Mouse (Mus musculus) limb, embryonic 14.5 days (tissue): Measurements from ENCODE around the gene Aldh1a1. TPM values are rescaled to one million over a fixed set of nuclear protein-coding genes. Genes with fewer than 3 reads are reported as not detected.

ENCODE experiments used
- ATAC-seq: fragments of 200-750 bp; cut with Nextera tagmentation; 2 replicates; pipeline ENCODE4 v1.8.0; 2017; ENCODE audit warnings: low read depth, moderate number of reproducible peaks, moderate TSS enrichment; ENCODE audit not compliant: low FRiP score
- DNase-seq: peaks from one replicate; pipeline ENCODE4 v3.0.0-alpha.2; 2015; ENCODE audit warnings: low spot score
- H3K27ac ChIP-seq: fragments of 300-500 bp; sonication (generic); replicated peaks from 2 replicates; pipeline ENCODE4 v1.5.1; 2014; ENCODE audit warnings: low read depth, mild to moderate bottlenecking, low read length, moderate library complexity, mixed read lengths
- H3K27me3 ChIP-seq: fragments of 300-500 bp; sonication (generic); 2 replicates; pipeline ENCODE4 v1.6.1; 2014; ENCODE audit warnings: low read length, mixed read lengths; ENCODE audit not compliant: control insufficient read depth, insufficient read depth
- H3K36me3 ChIP-seq: fragments of 300-500 bp; sonication (generic); 2 replicates; pipeline ENCODE4 v1.6.1; 2014; ENCODE audit warnings: mild to moderate bottlenecking, low read length, moderate library complexity, mixed read lengths; ENCODE audit not compliant: control insufficient read depth, insufficient read depth
- H3K4me1 ChIP-seq: fragments of 300-500 bp; sonication (generic); 2 replicates; pipeline ENCODE4 v1.6.1; 2014; ENCODE audit warnings: antibody characterized with exemption, low read length, mixed read lengths; ENCODE audit not compliant: control insufficient read depth, insufficient read depth
- H3K4me2 ChIP-seq: fragments of 300-500 bp; sonication (generic); replicated peaks from 2 replicates; pipeline ENCODE4 v1.6.1; 2014; ENCODE audit warnings: low read depth, mild to moderate bottlenecking, low read length, moderate library complexity; ENCODE audit not compliant: severe bottlenecking
- H3K4me3 ChIP-seq: fragments of 300-500 bp; sonication (generic); replicated peaks from 2 replicates; pipeline ENCODE4 v1.5.1; 2014; ENCODE audit warnings: low read length
- H3K9ac ChIP-seq: fragments of 300-500 bp; sonication (generic); 2 replicates; pipeline ENCODE4 v1.6.1; 2014; ENCODE audit warnings: mild to moderate bottlenecking, low read depth, low read length, moderate library complexity; ENCODE audit not compliant: severe bottlenecking
- H3K9me3 ChIP-seq: fragments of 300-500 bp; sonication (generic); 2 replicates; pipeline ENCODE4 v1.6.1; 2016; ENCODE audit warnings: low read length; ENCODE audit not compliant: control insufficient read depth
- POLR2A ChIP-seq: fragments of 200-500 bp; IDR thresholded peaks from 2 replicates; pipeline ENCODE4 v1.8.0; 2012; ENCODE audit warnings: inconsistent platforms, mild to moderate bottlenecking, moderate library complexity, borderline replicate concordance; ENCODE audit not compliant: insufficient read depth, insufficient read length; ENCODE audit errors: extremely low read depth
- WGBS: fragments of 180-500 bp; shearing (Covaris S2); extraction: QIAGEN DNeasy Blood & Tissue Kit; methylation state at CpG from one replicate; pipeline ENCODE4 v1.1.7; 2014; 5-methylcytosine and 5-hydroxymethylcytosine counted together
- polyA plus RNA-seq, 2 experiments: library from polyadenylated mRNA; depleted of rRNA in 1 of 2; stranded (reverse) in 1 of 2; unstranded in 1 of 2; fragments of >200 nt; fragmentation: Nextera tagmentation in 1 of 2; extraction: Ambion mirVana in 1 of 2; gene quantifications; 2 replicates each; pipeline versions ENCODE4 v1.2.1 to v1.2.3; 2012 to 2014

Gene Aldh1a1
- polyA plus RNA-seq, 2 experiments: 0.96 to 2.3 TPM

DNA sequence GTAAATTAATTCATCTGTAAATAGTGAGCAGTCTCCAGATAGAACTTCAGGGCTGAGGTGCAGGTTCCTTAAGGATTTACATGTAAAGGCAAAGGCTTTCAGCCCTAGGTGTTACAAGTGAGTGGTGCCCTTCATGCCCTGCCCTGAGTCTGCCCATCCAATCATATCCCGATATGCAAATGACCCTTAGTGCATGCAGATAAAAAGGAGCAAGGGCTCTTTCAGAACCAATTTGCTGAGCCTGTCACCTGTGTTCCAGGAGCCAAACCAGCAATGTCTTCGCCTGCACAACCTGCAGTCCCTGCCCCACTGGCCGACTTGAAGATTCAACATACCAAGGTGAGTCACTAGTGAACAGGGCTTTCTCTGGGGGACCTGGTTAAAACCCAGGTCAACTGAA lies 109.2 kb downstream of the Aldh1a1 start:
- Histone ChIP-seq H3K4me1 (no peaks in the 10 kb centered on the region), H3K4me2 (no peak overlapping the region)

DNA sequence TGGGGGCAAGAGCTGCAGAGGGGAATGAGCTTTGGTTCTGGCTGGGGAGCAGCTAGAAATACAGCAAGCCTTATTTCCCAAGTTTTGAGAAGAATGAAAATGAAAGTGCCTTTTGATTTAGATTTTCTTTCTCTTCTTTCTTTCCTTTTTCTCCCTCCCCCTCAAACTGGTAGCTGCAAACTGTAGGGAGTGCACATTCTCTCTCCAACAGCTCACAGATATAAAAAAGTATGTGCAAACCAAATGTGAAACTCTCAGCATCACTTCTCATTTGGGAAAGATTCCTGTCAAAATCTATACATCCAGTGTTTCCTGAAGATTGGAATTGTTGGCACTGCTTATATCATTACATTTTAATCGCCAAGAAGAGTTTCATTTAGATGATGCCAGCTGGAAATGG lies 110.7 kb downstream of the Aldh1a1 start:
- Histone ChIP-seq H3K9ac (no peak overlapping the region), H3K9me3 (no peaks in the 10 kb centered on the region), H3K36me3 (no peaks in the 10 kb centered on the region), H3K27me3 (no peaks in the 10 kb centered on the region), H3K4me3 (no peak overlapping the region), H3K4me1 (no peaks in the 10 kb centered on the region), H3K4me2 (no peak overlapping the region), H3K27ac (no peak overlapping the region)
- TF ChIP-seq POLR2A: no peak
- DNase-seq (no peak), ATAC-seq (no peak)
- WGBS: 68% methylated on average over 1 of the region's 1 CpGs

More for the DNA sequence above, 109.2 kb downstream of the Aldh1a1 start:
- Histone ChIP-seq H3K27me3 (no peaks in the 10 kb centered on the region), H3K9me3 (no peaks in the 10 kb centered on the region), H3K27ac (no peak overlapping the region), H3K9ac (no peak overlapping the region), H3K4me3 (no peak overlapping the region), H3K36me3 (no peaks in the 10 kb centered on the region)
- DNase-seq (no peak), ATAC-seq (no peak)
- 58% methylated on average over 3 of the region's 3 CpGs for WGBS
- TF ChIP-seq POLR2A: no peak

DNA sequence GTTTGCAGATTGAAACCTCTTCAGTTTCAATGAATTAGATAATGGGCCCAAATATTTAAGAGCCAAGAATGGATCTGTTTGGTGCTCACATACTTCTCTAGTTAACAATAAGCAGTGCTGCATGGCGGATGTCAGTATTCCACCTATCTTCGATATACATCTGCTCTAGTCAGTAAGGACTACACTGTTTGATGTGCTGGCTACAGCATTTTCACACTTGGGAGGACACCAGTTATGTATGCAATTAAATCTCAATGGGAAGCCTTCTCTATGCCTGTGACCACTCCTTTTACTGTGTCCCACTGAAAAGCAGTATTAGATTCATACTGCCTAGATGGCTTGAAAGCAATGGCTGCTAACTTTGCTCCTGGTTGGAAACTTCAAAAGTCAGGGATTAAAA lies 111.4 kb downstream of the Aldh1a1 start:
- no peaks in the 10 kb centered on the region for H3K9me3 ChIP-seq
- WGBS: 77% methylated on average over 2 of the region's 2 CpGs
- no peak overlapping the region for H3K27ac ChIP-seq
- DNase-seq (no peak), ATAC-seq (no peak)
- H3K4me2 ChIP-seq: no peak overlapping the region
- H3K27me3 ChIP-seq: no peaks in the 10 kb centered on the region
- H3K4me1 ChIP-seq: no peaks in the 10 kb centered on the region
- no peak overlapping the region for H3K4me3 ChIP-seq
- no peak overlapping the region for H3K9ac ChIP-seq
- no peaks in the 10 kb centered on the region for H3K36me3 ChIP-seq
- no peak for TF ChIP-seq POLR2A

DNA sequence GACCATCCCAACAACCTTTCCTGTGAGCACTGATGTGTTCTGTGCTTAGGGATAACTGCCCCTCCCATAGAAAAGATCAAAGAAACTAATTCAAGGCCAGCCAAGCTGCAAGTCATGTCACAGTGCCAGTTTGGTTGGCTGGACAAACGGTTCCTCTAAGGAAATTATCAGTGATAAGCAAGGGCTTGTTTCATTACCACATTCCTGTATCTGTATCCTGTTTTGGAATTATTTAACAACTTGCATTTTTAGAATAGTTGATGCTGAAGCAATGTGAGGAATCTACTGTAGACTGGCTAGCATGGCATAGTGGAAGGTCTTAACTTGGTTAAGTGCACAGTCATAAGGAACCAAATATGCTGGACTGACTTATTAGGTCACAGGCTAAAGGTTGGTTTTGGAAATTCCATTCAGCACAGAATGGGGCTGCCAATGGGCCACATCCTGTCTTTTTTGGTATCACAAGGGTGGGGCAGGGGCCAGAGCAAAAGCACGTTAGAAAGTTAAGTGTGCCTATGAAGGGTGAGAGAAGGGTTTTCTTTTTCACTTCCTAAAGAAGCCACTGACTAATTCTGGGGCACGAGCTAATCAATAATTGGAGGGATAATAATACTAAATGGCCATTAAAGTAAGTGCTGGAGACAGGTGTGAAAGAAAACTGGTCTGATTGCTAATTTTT lies 121.9 kb downstream of the Aldh1a1 start:
- no peak overlapping the region for H3K27ac ChIP-seq
- H3K9me3 ChIP-seq: no peaks in the 10 kb centered on the region
- no peaks in the 10 kb centered on the region for H3K36me3 ChIP-seq
- ATAC-seq (no peak), DNase-seq (no peak)
- H3K4me1 ChIP-seq: no peaks in the 10 kb centered on the region
- H3K4me3 ChIP-seq: no peak overlapping the region
- no peaks in the 10 kb centered on the region for H3K27me3 ChIP-seq
- no peak overlapping the region for H3K4me2 ChIP-seq
- TF ChIP-seq POLR2A: no peak
- no peak overlapping the region for H3K9ac ChIP-seq
- 65% methylated on average over 3 of the region's 3 CpGs for WGBS

DNA sequence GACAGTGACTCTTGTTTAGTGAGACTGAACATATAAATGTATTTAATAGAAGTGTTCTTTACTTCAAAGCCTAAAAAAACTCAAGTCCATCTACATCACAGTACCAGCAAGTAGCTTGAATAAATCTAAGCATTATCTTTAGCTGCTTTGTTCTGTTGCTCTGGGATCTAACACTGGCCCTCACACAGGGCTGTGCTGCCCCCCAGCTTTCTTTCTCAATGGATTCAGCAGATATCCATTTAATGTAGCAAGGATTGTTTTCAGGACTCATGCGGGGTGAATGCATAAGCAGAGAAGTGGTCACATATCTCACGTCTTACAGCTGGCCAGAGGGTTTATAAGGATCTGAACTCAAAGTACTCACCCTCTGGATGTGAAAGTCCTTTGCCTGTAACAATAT lies 129.9 kb downstream of the Aldh1a1 start:
- Histone ChIP-seq H3K4me3 (no peak overlapping the region), H3K9ac (no peak overlapping the region), H3K9me3 (no peaks in the 10 kb centered on the region), H3K4me1 (no peaks in the 10 kb centered on the region), H3K27me3 (no peaks in the 10 kb centered on the region), H3K27ac (no peak overlapping the region), H3K4me2 (no peak overlapping the region), H3K36me3 (no peaks in the 10 kb centered on the region)
- 65% methylated on average over 2 of the region's 2 CpGs for WGBS
- no peak for TF ChIP-seq POLR2A
- no peak for DNase-seq
- ATAC-seq: no peak

DNA sequence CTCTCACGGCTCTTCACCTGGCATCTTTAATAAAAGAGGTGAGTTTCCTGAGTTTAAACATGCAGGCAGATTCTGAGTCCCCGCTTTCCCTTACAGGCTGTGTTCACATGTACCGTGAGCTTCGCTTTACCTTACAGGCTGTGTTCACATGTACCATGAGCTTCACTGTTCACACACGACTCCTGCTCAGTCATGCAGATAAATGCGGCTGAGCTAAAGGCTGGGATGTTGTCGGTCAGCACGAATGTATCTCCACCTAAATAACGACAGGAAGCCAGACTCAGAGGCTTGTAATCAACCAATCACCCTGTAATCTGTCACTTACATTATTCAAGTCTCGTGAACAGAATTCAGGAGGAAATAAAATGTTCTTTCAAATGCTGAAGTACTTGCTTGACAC lies 130.9 kb downstream of the Aldh1a1 start:
- no peak overlapping the region for H3K27ac ChIP-seq
- 62% methylated on average over 10 of the region's 10 CpGs for WGBS
- H3K27me3 ChIP-seq: no peaks in the 10 kb centered on the region
- DNase-seq (no peak), ATAC-seq (no peak)
- no peak overlapping the region for H3K4me3 ChIP-seq
- H3K4me1 ChIP-seq: no peaks in the 10 kb centered on the region
- no peak overlapping the region for H3K9ac ChIP-seq
- TF ChIP-seq POLR2A: no peak
- H3K9me3 ChIP-seq: no peaks in the 10 kb centered on the region
- no peak overlapping the region for H3K4me2 ChIP-seq
- no peaks in the 10 kb centered on the region for H3K36me3 ChIP-seq
